Mouse (Mus musculus): Measurements from ENCODE around the gene Zmynd8.

DNA sequence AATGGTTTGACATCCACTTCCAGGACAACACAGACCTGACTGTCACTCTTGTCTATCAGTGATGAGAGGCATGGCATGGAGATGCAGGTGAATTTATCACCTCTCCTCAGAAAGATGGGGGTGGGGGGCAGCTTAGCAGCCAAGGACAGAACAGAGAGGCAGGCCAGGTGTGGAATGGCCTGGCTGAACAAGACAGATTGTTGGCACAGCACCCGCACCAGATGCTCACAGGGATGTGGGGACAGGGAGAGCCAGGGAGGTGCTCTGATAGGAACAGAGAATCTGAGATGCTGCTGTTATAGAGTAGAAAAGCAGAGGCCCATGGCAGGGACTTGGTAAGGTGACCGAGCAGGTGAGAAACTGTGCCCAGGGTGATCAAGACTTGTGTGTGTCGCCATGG lies 109.1 kb downstream of the Zmynd8 start:
- TF ChIP-seq GATA1 (IDR thresholded peaks at IDR 0.05; ENCODE audit: borderline replicate concordance, low read length) (no peak), FLI1 (IDR thresholded peaks at IDR 0.05; ENCODE audit: low read length) (no peak)
